Mouse (Mus musculus): Measurements from ENCODE around the gene Dcaf6. TPM values are rescaled to one million over a fixed set of nuclear protein-coding genes. Genes with fewer than 3 reads are reported as not detected.

Gene Dcaf6
- polyA plus RNA-seq (2012; rRNA removed): 46.6 and 47.7 TPM in 2 replicates

DNA sequence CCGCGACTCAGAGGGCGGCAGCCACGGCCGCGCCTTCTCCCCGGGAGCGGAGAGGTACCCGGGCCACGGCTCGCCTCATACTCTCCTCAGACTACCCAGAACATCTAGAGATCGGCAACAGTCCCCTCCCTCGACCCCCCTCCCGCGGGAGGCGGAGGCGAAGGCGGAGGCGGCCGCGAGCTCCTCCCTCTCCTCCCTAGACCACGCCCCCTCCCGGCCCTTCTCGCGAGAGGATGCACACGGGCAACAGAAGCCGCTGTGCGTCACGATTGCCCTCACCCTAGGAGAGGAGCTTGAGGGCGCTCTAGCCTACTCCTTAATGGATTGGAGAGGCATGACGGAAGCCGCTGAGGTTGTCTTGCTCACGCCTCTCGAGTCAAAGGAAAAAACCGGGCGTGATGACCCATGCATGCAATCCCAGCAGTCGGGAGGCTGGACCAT, at the start of gene Dcaf6, which contains the start of gene Mpc2:
Gene Dcaf6, minus strand, starts transcription at position 116 of the 441 bp plus-strand sequence.
Gene Mpc2, plus strand, starts transcription at position 278 of the 441 bp plus-strand sequence.
- H3K4me1 ChIP-seq (ENCODE audit: control insufficient read depth, insufficient read depth, low read length): no peaks in the 10 kb centered on the region

DNA sequence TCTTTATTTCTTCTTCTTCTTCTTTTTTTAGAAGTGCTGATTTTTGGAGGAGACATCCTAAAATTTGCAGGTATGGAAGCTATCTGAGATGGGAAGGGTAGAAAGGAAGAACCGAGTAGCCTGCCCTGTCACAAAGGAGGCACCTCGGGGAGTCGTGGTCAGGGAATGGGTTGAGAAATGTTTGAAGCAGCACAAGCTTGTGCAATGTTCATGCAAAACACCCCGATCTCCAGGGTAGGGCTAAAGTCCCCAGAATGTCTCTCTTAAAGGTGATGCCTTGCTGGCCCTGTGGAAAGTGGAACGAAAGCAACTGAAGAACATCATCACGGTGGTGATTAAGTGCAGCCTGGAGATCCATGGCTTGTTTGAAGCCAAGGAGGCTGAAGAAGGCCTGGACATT, 46.0 kb upstream of the Dcaf6 start:
- DNase-seq: no peak
- H3K4me1 ChIP-seq (ENCODE audit: control insufficient read depth, insufficient read depth, low read length): no peaks in the 10 kb centered on the region
- no peak for TF ChIP-seq CTCF (IDR thresholded peaks at IDR 0.05; ENCODE audit: borderline replicate concordance, insufficient read depth, low read depth, low read length)
- TF ChIP-seq POLR2A (IDR thresholded peaks at IDR 0.05; ENCODE audit: borderline replicate concordance, insufficient read depth, low read length): no peak
- H3K27me3 ChIP-seq (ENCODE audit: control insufficient read depth, insufficient read depth, low read length): no peaks in the 10 kb centered on the region
- H3K4me3 ChIP-seq (replicated peaks; ENCODE audit: insufficient read depth, low read depth, low read length): no peak overlapping the region
- H3K27ac ChIP-seq (ENCODE audit: insufficient read depth, low read length): no peak overlapping the region
- 92% methylated on average over 6 of the region's 6 CpGs for WGBS

More for the DNA sequence above, at the start of gene Dcaf6, which contains the start of gene Mpc2:
- WGBS: under 1% methylated on average over 37 of the region's 37 CpGs
- H3K4me3 ChIP-seq (replicated peaks; ENCODE audit: insufficient read depth, low read depth, low read length): peak within 1 kb of the TSS; percentile 92
- TF ChIP-seq CTCF (IDR thresholded peaks at IDR 0.05; ENCODE audit: borderline replicate concordance, insufficient read depth, low read depth, low read length) (no peak), POLR2A (IDR thresholded peaks at IDR 0.05; ENCODE audit: borderline replicate concordance, insufficient read depth, low read length) (peak; percentile 65; the same call in 1 of the 2 replicates)
- peak; percentile 99 to 100 for DNase-seq
- no peaks in the 10 kb centered on the region for H3K27me3 ChIP-seq (ENCODE audit: control insufficient read depth, insufficient read depth, low read length)
- peak within 1 kb of the TSS; percentile 90 for H3K27ac ChIP-seq (ENCODE audit: insufficient read depth, low read length)

DNA sequence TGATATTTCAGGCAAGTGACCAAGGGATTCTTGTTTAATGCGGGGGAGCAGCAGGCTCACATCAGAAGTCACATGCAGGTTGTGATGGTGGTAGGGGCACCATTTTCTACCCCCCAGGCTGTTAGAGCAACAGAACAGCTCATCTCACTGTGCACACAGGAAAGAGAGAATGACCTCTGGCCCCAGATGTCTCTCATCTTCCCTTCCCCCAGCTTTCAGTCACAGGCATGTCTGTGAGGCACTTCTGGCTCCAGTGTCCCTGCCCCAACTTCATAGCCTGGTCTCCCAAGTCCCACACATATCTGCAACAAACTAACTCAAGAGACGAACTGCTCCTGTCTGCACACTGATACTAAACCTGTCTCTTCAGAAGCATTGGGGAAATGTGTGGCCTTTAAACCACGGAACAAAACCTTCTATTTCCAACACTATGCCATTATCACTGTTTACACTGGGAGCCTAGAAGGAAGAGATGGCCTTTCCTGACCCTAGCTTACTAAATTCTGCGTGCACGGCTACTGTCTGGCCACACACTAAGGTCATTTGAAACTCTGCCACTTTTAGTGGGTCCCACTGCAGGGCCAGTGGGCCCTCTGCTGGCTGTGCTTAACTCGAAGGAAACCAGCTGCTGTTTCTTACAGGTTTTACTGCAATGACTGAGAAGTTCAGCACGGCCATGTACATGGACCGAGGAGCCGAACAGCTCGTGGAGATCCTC, 43.2 kb upstream of the Dcaf6 start:
- WGBS: 56% methylated on average over 10 of the region's 10 CpGs
- no peak for DNase-seq
- no peak overlapping the region for H3K4me3 ChIP-seq (replicated peaks; ENCODE audit: insufficient read depth, low read depth, low read length)
- 0 out of 2 replicates have a peak, but pooled peaks have one; percentile 10 for TF ChIP-seq CTCF (IDR thresholded peaks at IDR 0.05; ENCODE audit: borderline replicate concordance, insufficient read depth, low read depth, low read length)
- TF ChIP-seq POLR2A (IDR thresholded peaks at IDR 0.05; ENCODE audit: borderline replicate concordance, insufficient read depth, low read length): no peak
- no peaks in the 10 kb centered on the region for H3K4me1 ChIP-seq (ENCODE audit: control insufficient read depth, insufficient read depth, low read length)
- H3K27ac ChIP-seq (ENCODE audit: insufficient read depth, low read length): no peak overlapping the region
- H3K27me3 ChIP-seq (ENCODE audit: control insufficient read depth, insufficient read depth, low read length): no peaks in the 10 kb centered on the region

DNA sequence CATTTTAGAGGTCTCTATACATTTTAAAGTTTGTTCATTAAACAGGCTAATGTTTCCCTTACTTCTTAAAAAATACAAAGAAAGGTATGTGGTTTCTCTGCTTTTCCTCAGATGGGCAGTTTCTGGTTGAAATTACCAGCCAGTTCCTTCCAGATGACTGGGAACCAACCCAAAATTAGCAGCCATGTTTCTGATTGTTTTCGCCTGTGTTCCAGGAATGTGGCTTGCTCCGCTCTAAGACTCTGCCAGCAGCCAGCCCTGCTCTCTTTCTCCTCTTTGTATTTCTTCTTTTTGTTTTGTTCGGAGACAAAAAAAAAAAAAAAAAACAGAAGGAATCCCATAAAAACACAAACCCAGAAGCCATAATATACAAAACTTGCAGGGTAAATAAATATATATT, 38.6 kb upstream of the Dcaf6 start:
- no peak overlapping the region for H3K4me3 ChIP-seq (replicated peaks; ENCODE audit: insufficient read depth, low read depth, low read length)
- no peak for DNase-seq
- H3K4me1 ChIP-seq (ENCODE audit: control insufficient read depth, insufficient read depth, low read length): no peaks in the 10 kb centered on the region
- H3K27ac ChIP-seq (ENCODE audit: insufficient read depth, low read length): no peak overlapping the region
- no peaks in the 10 kb centered on the region for H3K27me3 ChIP-seq (ENCODE audit: control insufficient read depth, insufficient read depth, low read length)
- 23% methylated on average over 3 of the region's 3 CpGs for WGBS
- TF ChIP-seq CTCF (IDR thresholded peaks at IDR 0.05; ENCODE audit: borderline replicate concordance, insufficient read depth, low read depth, low read length) (no peak), POLR2A (IDR thresholded peaks at IDR 0.05; ENCODE audit: borderline replicate concordance, insufficient read depth, low read length) (no peak)

DNA sequence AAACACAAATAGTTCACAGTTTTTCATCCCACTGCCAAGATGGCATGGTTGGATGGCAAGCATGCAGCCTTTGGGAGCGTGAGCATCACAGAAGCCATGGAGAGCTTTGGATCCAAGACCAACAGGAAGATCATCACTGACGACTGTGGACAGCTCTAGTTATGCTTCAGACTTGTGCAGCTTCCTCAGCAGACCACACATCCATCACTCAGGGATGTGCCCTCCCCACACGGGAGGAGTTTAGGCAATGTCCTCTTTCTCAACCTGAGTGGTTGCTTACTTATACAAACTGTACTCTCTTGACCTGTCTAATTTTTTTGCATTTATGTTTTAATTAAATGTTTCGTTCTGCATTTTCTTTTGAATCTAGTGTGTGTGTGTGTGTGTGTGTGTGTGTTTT, 28.9 kb upstream of the Dcaf6 start:
- H3K4me1 ChIP-seq (ENCODE audit: control insufficient read depth, insufficient read depth, low read length): no peaks in the 10 kb centered on the region
- WGBS: 63% methylated on average over 4 of the region's 4 CpGs
- no peak for DNase-seq
- H3K27me3 ChIP-seq (ENCODE audit: control insufficient read depth, insufficient read depth, low read length): no peaks in the 10 kb centered on the region
- no peak overlapping the region for H3K4me3 ChIP-seq (replicated peaks; ENCODE audit: insufficient read depth, low read depth, low read length)
- H3K27ac ChIP-seq (ENCODE audit: insufficient read depth, low read length): no peak overlapping the region
- no peak for TF ChIP-seq POLR2A (IDR thresholded peaks at IDR 0.05; ENCODE audit: borderline replicate concordance, insufficient read depth, low read length)
- TF ChIP-seq CTCF (IDR thresholded peaks at IDR 0.05; ENCODE audit: borderline replicate concordance, insufficient read depth, low read depth, low read length): no peak

DNA sequence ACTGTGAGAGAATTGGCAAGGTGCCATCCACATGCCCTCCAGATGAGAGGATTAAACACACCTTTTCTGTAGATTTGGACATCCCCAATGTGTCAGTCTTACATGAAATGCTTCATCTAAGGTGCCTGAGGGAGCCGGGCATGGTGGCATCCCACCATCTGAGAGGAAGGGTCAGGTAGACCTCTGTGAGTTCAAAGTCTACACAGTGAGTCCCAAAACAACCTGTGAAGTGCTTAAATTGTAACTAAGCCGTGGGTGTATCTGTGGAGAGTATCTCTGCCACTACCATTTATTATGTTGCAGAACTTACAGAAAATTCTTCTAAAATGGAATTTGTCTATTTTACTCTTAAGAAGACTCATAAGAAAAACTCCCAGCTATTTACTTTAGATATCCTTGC, 25.8 kb upstream of the Dcaf6 start:
- DNase-seq: no peak
- no peaks in the 10 kb centered on the region for H3K27me3 ChIP-seq (ENCODE audit: control insufficient read depth, insufficient read depth, low read length)
- TF ChIP-seq CTCF (IDR thresholded peaks at IDR 0.05; ENCODE audit: borderline replicate concordance, insufficient read depth, low read depth, low read length): no peak
- TF ChIP-seq POLR2A (IDR thresholded peaks at IDR 0.05; ENCODE audit: borderline replicate concordance, insufficient read depth, low read length): no peak
- H3K4me3 ChIP-seq (replicated peaks; ENCODE audit: insufficient read depth, low read depth, low read length): no peak overlapping the region
- 87% methylated on average over 2 of the region's 2 CpGs for WGBS
- no peak overlapping the region for H3K27ac ChIP-seq (ENCODE audit: insufficient read depth, low read length)
- no peaks in the 10 kb centered on the region for H3K4me1 ChIP-seq (ENCODE audit: control insufficient read depth, insufficient read depth, low read length)

DNA sequence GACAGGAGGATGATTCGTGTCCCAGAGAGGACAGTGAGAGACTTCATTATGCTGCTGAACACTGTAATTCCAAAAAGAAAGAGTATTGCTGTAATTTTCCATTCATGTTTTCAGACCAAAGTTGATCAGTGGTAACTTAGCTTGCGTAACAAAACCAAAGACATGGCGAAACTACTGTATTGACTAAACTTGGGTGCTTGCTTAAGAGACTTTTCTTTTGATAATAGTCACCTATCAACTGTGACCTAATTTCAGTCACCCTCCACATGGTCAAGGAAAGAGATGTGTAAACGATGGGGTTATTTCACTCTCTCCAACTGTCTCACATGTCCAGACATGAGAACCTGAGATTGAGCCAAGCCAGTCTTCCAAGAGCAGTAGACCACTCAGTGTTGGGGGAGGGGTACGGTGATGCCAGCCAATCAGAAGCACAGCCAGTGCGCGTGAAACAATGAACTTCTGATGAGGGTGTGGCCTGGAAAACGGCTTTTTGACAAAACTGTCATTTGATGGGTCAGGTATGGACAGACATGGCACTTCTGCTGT, 24.5 kb upstream of the Dcaf6 start, which contains the start of gene Adcy10:
Gene Adcy10, plus strand, starts transcription at position 496 of the 546 bp plus-strand sequence.
- 88% methylated on average over 8 of the region's 8 CpGs for WGBS

More for the DNA sequence above, 24.5 kb upstream of the Dcaf6 start, which contains the start of gene Adcy10:
- H3K27ac ChIP-seq (ENCODE audit: insufficient read depth, low read length): no peak within 1 kb of the TSS
- no peak for TF ChIP-seq POLR2A (IDR thresholded peaks at IDR 0.05; ENCODE audit: borderline replicate concordance, insufficient read depth, low read length)
- TF ChIP-seq CTCF (IDR thresholded peaks at IDR 0.05; ENCODE audit: borderline replicate concordance, insufficient read depth, low read depth, low read length): no peak
- no peak for DNase-seq
- no peak within 1 kb of the TSS for H3K4me3 ChIP-seq (replicated peaks; ENCODE audit: insufficient read depth, low read depth, low read length)
- no peaks in the 10 kb centered on the region for H3K4me1 ChIP-seq (ENCODE audit: control insufficient read depth, insufficient read depth, low read length)
- no peaks in the 10 kb centered on the region for H3K27me3 ChIP-seq (ENCODE audit: control insufficient read depth, insufficient read depth, low read length)
